Mouse (Mus musculus): ENCODE measurements around the gene Hsd11b1. TPM values are rescaled to one million over a fixed set of nuclear protein-coding genes. Genes with fewer than 3 reads are reported as not detected.

The Hsd11b1 gene
- total and polyA plus RNA-seq, 2 experiments from 2014 or later = 2.8 to 3.0 TPM

DNA sequence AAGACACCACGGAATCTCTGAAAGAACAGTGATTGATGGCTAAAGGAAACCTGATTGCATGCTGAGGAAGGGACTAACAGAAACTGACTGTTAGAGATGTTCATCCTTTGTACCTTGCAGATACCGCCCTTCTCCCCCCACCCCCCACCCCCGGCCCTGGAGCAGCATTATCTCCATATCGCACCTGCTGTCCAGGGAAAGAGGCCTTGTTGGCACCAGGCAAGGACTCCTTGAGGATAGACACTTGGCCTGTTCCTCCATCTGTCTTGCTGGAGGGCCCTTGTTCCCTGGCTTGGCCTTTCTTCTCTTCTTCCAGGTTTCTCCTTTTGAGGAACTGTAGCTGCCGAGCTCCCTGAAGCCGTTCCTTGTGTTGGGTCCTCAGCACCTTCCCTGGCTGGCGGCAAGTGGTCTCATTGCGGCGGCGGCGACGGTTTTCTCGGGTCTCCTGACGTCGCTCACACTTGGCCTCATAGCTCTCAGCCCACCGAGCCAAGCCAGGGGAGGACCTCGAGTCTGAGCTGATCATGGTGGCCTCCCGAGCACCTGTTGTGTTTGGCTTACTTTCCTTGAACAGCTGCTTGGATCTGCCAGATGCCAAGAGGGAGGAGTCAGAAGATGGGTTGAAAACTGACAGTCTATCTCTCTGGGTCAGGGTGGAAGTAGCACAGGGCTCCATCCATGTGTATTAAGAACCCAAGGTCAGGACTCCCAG lies 66.2 kb downstream of the Hsd11b1 start:
- no peak for ATAC-seq (ENCODE audit: low FRiP score)
- no peaks in the 10 kb centered on the region for H3K4me1 ChIP-seq (ENCODE audit: insufficient read depth, low read length)
- no peak overlapping the region for H3K27ac ChIP-seq (ENCODE audit: low read depth, low read length)
- TF ChIP-seq CTCF (IDR thresholded peaks at IDR 0.05) = no peak
- H3K9me3 ChIP-seq (ENCODE audit: low read length) = no peaks in the 10 kb centered on the region
- H3K4me3 ChIP-seq (ENCODE audit: low read depth, low read length) = no peak overlapping the region
- no peaks in the 10 kb centered on the region for H3K27me3 ChIP-seq (ENCODE audit: insufficient read depth, low read length)
- no peak overlapping the region for H3K4me2 ChIP-seq (ENCODE audit: low read depth, low read length, poor library complexity, severe bottlenecking)
- DNase-seq (ENCODE audit: low spot score) = peak; percentile 8
- H3K9ac ChIP-seq (replicated peaks; ENCODE audit: low read length, poor library complexity, severe bottlenecking) = no peak overlapping the region
- no peaks in the 10 kb centered on the region for H3K36me3 ChIP-seq (ENCODE audit: insufficient read depth, low read length)
- 93% methylated on average over 18 of the region's 18 CpGs for WGBS

DNA sequence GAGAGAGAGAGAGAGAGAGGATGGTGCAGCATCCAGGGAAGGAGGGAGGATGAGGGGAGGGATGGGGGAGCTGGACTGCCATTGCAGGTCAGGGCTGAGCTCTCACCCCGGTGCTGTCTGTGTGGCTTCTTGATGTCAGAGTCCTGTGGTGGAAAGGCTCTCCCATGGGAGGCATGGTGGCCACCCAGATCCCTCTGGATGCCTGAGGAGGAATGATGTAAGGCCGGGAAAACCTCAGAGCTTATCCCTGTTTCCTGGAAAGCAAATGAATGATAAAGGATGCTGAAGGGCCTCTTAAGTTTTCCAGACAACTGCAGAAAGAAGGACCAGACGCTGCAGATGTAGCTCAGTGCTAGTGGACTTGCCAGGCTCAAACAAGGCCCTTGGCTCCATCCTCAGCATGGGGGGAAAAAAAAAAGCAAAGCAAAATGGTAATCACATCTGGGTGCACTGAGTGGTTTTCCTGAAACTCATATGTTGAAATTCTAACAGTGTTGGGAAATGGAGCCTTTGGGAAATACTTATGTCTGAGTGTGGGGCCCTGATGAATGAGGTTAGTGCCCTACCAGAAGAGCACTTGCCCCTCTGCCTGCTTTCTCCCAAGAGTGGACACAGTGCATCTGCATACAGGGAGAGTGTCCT lies 68.6 kb downstream of the Hsd11b1 start:
- no peak for DNase-seq (ENCODE audit: low spot score)
- Histone ChIP-seq H3K4me2 (ENCODE audit: low read depth, low read length, poor library complexity, severe bottlenecking) (no peak overlapping the region), H3K9ac (replicated peaks; ENCODE audit: low read length, poor library complexity, severe bottlenecking) (no peak overlapping the region), H3K27me3 (ENCODE audit: insufficient read depth, low read length) (no peaks in the 10 kb centered on the region), H3K9me3 (ENCODE audit: low read length) (no peaks in the 10 kb centered on the region), H3K4me3 (ENCODE audit: low read depth, low read length) (no peak overlapping the region), H3K27ac (ENCODE audit: low read depth, low read length) (no peak overlapping the region), H3K4me1 (ENCODE audit: insufficient read depth, low read length) (no peaks in the 10 kb centered on the region), H3K36me3 (ENCODE audit: insufficient read depth, low read length) (no peaks in the 10 kb centered on the region)
- TF ChIP-seq CTCF (IDR thresholded peaks at IDR 0.05) = no peak
- ATAC-seq (ENCODE audit: low FRiP score) = no peak
- 77% methylated on average over 3 of the region's 3 CpGs for WGBS

DNA sequence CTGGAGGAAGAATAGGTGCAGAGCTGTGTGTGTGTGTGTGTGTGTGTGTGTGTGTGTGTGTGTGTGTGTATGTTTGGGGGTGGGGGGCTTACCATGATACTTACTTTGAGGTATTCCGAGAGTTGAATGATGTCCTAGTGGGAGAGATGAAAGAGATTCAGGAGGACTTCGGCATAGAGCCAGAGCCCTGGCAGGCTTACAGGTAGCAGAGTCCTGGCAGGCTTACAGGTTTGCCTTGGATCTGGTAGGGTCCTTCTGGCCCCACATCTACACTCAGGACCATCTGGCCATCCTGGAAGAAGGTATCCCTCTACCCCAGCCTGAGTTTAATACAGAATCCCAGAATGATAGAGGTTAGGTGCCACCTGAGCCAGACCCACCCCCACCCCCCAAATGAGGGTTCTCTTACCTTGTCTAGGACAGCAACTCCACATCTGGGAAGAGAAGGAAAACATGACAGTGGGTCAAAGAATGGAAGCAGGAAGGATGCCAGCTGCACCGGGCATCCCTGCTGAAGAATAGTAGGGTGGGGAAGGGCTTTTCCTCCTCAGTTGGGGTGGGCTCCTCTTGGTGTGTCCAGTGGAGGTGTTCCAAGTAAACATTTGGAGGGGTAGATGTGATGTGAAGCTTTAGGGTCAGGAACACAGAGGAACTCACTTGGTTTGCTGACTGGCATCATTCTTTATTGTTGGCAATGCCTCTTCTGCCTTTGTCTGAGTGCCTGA lies 69.3 kb downstream of the Hsd11b1 start:
- H3K4me1 ChIP-seq (ENCODE audit: insufficient read depth, low read length) = no peaks in the 10 kb centered on the region
- H3K27me3 ChIP-seq (ENCODE audit: insufficient read depth, low read length) = no peaks in the 10 kb centered on the region
- 85% methylated on average over 3 of the region's 3 CpGs for WGBS
- peak; percentile 24 for DNase-seq (ENCODE audit: low spot score)
- no peak overlapping the region for H3K9ac ChIP-seq (replicated peaks; ENCODE audit: low read length, poor library complexity, severe bottlenecking)
- H3K4me2 ChIP-seq (ENCODE audit: low read depth, low read length, poor library complexity, severe bottlenecking) = no peak overlapping the region
- ATAC-seq (ENCODE audit: low FRiP score) = no peak
- no peak for TF ChIP-seq CTCF (IDR thresholded peaks at IDR 0.05)
- no peak overlapping the region for H3K4me3 ChIP-seq (ENCODE audit: low read depth, low read length)
- no peaks in the 10 kb centered on the region for H3K9me3 ChIP-seq (ENCODE audit: low read length)
- no peak overlapping the region for H3K27ac ChIP-seq (ENCODE audit: low read depth, low read length)
- H3K36me3 ChIP-seq (ENCODE audit: insufficient read depth, low read length) = no peaks in the 10 kb centered on the region

DNA sequence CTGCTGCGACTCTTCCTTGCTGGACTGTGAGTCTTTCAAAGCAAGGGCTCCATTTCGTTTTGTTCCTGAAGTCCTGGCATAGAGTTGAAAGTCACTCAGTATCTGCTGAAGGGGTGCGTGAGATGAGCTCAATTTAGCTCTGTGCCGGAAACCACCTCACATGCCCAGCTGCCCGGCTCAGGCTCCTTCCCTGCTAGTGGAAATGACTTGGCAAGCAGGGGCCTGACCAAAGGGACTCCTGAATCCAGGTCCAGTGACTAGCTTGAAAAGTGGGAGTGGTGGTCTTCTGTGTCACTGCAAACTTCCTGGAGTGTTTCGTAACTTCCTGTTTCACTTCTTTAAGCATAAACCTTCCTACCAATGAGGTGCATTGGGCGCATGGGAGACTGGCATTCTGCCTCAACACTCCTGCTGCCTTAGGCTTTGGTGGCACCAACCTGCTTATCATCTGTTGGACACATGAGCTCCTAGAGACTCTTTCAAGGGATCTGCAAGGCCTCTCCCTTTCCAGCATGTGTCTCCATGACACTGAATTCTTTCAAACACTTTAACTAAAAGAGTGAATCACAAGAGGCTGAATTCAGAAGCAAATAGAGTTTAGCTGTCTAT lies 72.1 kb downstream of the Hsd11b1 start:
- H3K9ac ChIP-seq (replicated peaks; ENCODE audit: low read length, poor library complexity, severe bottlenecking) = no peak overlapping the region
- H3K27ac ChIP-seq (ENCODE audit: low read depth, low read length) = no peak overlapping the region
- no peak overlapping the region for H3K4me3 ChIP-seq (ENCODE audit: low read depth, low read length)
- H3K36me3 ChIP-seq (ENCODE audit: insufficient read depth, low read length) = no peaks in the 10 kb centered on the region
- DNase-seq (ENCODE audit: low spot score) (no peak), ATAC-seq (ENCODE audit: low FRiP score) (no peak)
- H3K27me3 ChIP-seq (ENCODE audit: insufficient read depth, low read length) = no peaks in the 10 kb centered on the region
- H3K9me3 ChIP-seq (ENCODE audit: low read length) = no peaks in the 10 kb centered on the region
- WGBS = 87% methylated on average over 7 of the region's 7 CpGs
- H3K4me1 ChIP-seq (ENCODE audit: insufficient read depth, low read length) = no peaks in the 10 kb centered on the region
- no peak overlapping the region for H3K4me2 ChIP-seq (ENCODE audit: low read depth, low read length, poor library complexity, severe bottlenecking)
- TF ChIP-seq CTCF (IDR thresholded peaks at IDR 0.05) = no peak

DNA sequence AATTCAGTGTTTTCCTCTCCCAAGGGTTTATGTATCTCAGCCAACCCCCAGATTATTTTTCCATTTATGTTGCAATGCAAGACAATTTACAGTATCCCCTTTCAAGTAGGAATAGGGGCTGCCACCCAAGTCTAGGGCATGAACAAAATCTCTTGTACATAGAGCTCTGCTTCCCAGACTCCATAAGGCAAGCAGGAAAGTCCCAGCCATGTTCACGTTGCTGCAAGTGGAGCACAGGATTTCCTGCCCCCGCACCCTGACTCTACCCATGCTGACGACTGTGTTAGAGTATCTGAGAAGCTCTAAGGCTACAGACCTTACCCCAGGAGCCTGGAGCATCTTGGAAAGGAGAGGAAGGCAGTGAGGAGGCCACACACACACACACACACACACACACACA lies 74.1 kb downstream of the Hsd11b1 start:
- no peak overlapping the region for H3K9ac ChIP-seq (replicated peaks; ENCODE audit: low read length, poor library complexity, severe bottlenecking)
- H3K4me2 ChIP-seq (ENCODE audit: low read depth, low read length, poor library complexity, severe bottlenecking) = no peak overlapping the region
- no peak overlapping the region for H3K4me3 ChIP-seq (ENCODE audit: low read depth, low read length)
- H3K27ac ChIP-seq (ENCODE audit: low read depth, low read length) = 0 out of 2 replicates have a peak overlapping the region, but pooled peaks have one; percentile 9
- TF ChIP-seq CTCF (IDR thresholded peaks at IDR 0.05) = no peak
- WGBS = 56% methylated on average over 3 of the region's 3 CpGs
- no peaks in the 10 kb centered on the region for H3K27me3 ChIP-seq (ENCODE audit: insufficient read depth, low read length)
- no peaks in the 10 kb centered on the region for H3K36me3 ChIP-seq (ENCODE audit: insufficient read depth, low read length)
- ATAC-seq (ENCODE audit: low FRiP score) (no peak), DNase-seq (ENCODE audit: low spot score) (no peak)
- H3K4me1 ChIP-seq (ENCODE audit: insufficient read depth, low read length) = no peaks in the 10 kb centered on the region
- no peaks in the 10 kb centered on the region for H3K9me3 ChIP-seq (ENCODE audit: low read length)
